Mouse (Mus musculus): Measurements from ENCODE around the gene A4galt. TPM values are rescaled to one million over a fixed set of nuclear protein-coding genes. Genes with fewer than 3 reads are reported as not detected.

The A4galt gene
- total RNA-seq, 2 experiments from 2014 or later: 3.7 to 4.3 TPM

- peak; percentile 64 for DNase-seq
Measured at GRCm38 (mm10) chr15:83226066-83226834, 25.3 kb downstream of the A4galt start.

GRCm38 (mm10) chr15:83224136-83224766, 27.3 kb downstream of the A4galt start:
- DNase-seq: peak; percentile 58

GRCm38 (mm10) chr15:83223208-83223962, 28.2 kb downstream of the A4galt start:
- peak; percentile 81 for DNase-seq

- DNase-seq: no peak
Measured at GRCm38 (mm10) chr15:83221721-83222120, 29.9 kb downstream of the A4galt start.

GRCm38 (mm10) chr15:83220368-83221013, 31.1 kb downstream of the A4galt start:
- DNase-seq: no peak

- peak; percentile 31 for DNase-seq
Measured at GRCm38 (mm10) chr15:83215322-83216216, 36.0 kb downstream of the A4galt start.

- peak; percentile 53 for DNase-seq
Measured at GRCm38 (mm10) chr15:83210229-83210628, 41.3 kb downstream of the A4galt start.

- no peak for DNase-seq
Measured at GRCm38 (mm10) chr15:83209719-83210118, 41.9 kb downstream of the A4galt start.

GRCm38 (mm10) chr15:83209092-83209695, 42.4 kb downstream of the A4galt start:
- DNase-seq: no peak

- DNase-seq: no peak
Measured at GRCm38 (mm10) chr15:83204731-83205451, 46.7 kb downstream of the A4galt start.

GRCm38 (mm10) chr15:83202412-83202811, 49.2 kb downstream of the A4galt start:
- DNase-seq: no peak

- DNase-seq: no peak
Measured at GRCm38 (mm10) chr15:83193413-83193812, 58.2 kb downstream of the A4galt start.

- no peak for DNase-seq
Measured at GRCm38 (mm10) chr15:83182351-83182750, 69.2 kb downstream of the A4galt start.

- DNase-seq: no peak
Measured at GRCm38 (mm10) chr15:83181800-83182330, 69.7 kb downstream of the A4galt start.

GRCm38 (mm10) chr15:83180004-83180403, 71.6 kb downstream of the A4galt start:
- DNase-seq: no peak

Data from gastrocnemius, postnatal 25 days (tissue).